Mouse (Mus musculus) midbrain, postnatal 0 days (tissue): Measurements from ENCODE around the gene Ccdc141. TPM values are rescaled to one million over a fixed set of nuclear protein-coding genes. Genes with fewer than 3 reads are reported as not detected.

Experiments
- ATAC-seq: fragments of 200-750 bp; cut with Nextera tagmentation; 2 replicates; pipeline ENCODE4 v1.8.0; 2017; ENCODE audit warnings: moderate number of reproducible peaks, mild to moderate bottlenecking, moderate TSS enrichment, moderate library complexity; ENCODE audit not compliant: low FRiP score
- DNase-seq: peaks from one replicate; pipeline ENCODE4 v3.0.0-alpha.2; 2015; ENCODE audit warnings: low spot score
- H3K27ac ChIP-seq: fragments of 300-500 bp; sonication (generic); 2 replicates; pipeline ENCODE4 v1.5.1; 2014; ENCODE audit warnings: low read depth, mild to moderate bottlenecking, low read length, mixed read lengths
- H3K27me3 ChIP-seq: fragments of 300-500 bp; sonication (generic); 2 replicates; pipeline ENCODE4 v1.6.1; 2014; ENCODE audit warnings: low read length, control low read depth, mixed read lengths; ENCODE audit not compliant: insufficient read depth
- H3K36me3 ChIP-seq: fragments of 300-500 bp; sonication (generic); 2 replicates; pipeline ENCODE4 v1.6.1; 2014; ENCODE audit warnings: low read length, control low read depth, mixed read lengths; ENCODE audit not compliant: insufficient read depth
- H3K4me1 ChIP-seq: fragments of 300-500 bp; sonication (generic); 2 replicates; pipeline ENCODE4 v1.6.1; 2014; ENCODE audit warnings: mild to moderate bottlenecking, control low read depth, antibody characterized with exemption, low read length, mixed read lengths; ENCODE audit not compliant: insufficient read depth
- H3K4me2 ChIP-seq: fragments of 300-500 bp; sonication (generic); 2 replicates; pipeline ENCODE4 v1.6.1; 2014; ENCODE audit warnings: low read depth, mild to moderate bottlenecking, low read length, mixed read lengths; ENCODE audit not compliant: poor library complexity, severe bottlenecking
- H3K4me3 ChIP-seq: fragments of 300-500 bp; sonication (generic); 2 replicates; pipeline ENCODE4 v1.5.1; 2014; ENCODE audit warnings: low read depth, mild to moderate bottlenecking, low read length, moderate library complexity
- H3K9ac ChIP-seq: fragments of 300-500 bp; sonication (generic); replicated peaks from 2 replicates; pipeline ENCODE4 v1.6.1; 2014; ENCODE audit warnings: mild to moderate bottlenecking, low read length, moderate library complexity, mixed read lengths; ENCODE audit not compliant: poor library complexity, severe bottlenecking
- H3K9me3 ChIP-seq: fragments of 300-500 bp; sonication (generic); 2 replicates; pipeline ENCODE4 v1.6.1; 2016; ENCODE audit warnings: low read length, control low read depth
- CTCF ChIP-seq: IDR thresholded peaks from 2 replicates; pipeline ENCODE4 v1.5.1; 2016; ENCODE audit warnings: antibody characterized with exemption, mild to moderate bottlenecking
- WGBS: fragments of 180-500 bp; shearing (Covaris S2); extraction: QIAGEN DNeasy Blood & Tissue Kit; methylation state at CpG from one replicate; pipeline ENCODE4 v1.1.7; 2014; 5-methylcytosine and 5-hydroxymethylcytosine counted together
- polyA plus RNA-seq: library from polyadenylated mRNA; unstranded; fragments of >200 nt; fragmentation: Nextera tagmentation; extraction: Ambion mirVana; gene quantifications from 2 replicates; pipeline ENCODE4 v1.2.1, GENCODE M21; 2015
- total RNA-seq: library from RNA; depleted of rRNA; stranded (reverse); fragments of >200 nt; gene quantifications from 2 replicates; pipeline ENCODE4 v1.2.3, GENCODE M21; 2014

The Ccdc141 gene
- total and polyA plus RNA-seq, 2 experiments from 2014 or later = 7.1 to 7.9 TPM

- H3K36me3 ChIP-seq = no peaks in the 10 kb centered on the region
- no peak for TF ChIP-seq CTCF
- no peaks in the 10 kb centered on the region for H3K27me3 ChIP-seq
- H3K9me3 ChIP-seq = no peaks in the 10 kb centered on the region
- H3K27ac ChIP-seq = no peak overlapping the region
- no peak overlapping the region for H3K4me2 ChIP-seq
- no peak for DNase-seq
- H3K4me3 ChIP-seq = no peak overlapping the region
- H3K9ac ChIP-seq = no peak overlapping the region
- WGBS = 59% methylated on average over 3 of the region's 3 CpGs
- ATAC-seq = no peak
- no peaks in the 10 kb centered on the region for H3K4me1 ChIP-seq
These were observed 127.5 kb downstream of the Ccdc141 start for GRCm38 (mm10) chr2:77042912-77043311.

- Histone ChIP-seq H3K27ac (no peak overlapping the region), H3K9ac (no peak overlapping the region), H3K27me3 (no peaks in the 10 kb centered on the region), H3K9me3 (no peaks in the 10 kb centered on the region), H3K4me2 (no peak overlapping the region), H3K36me3 (no peaks in the 10 kb centered on the region), H3K4me3 (no peak overlapping the region), H3K4me1 (no peaks in the 10 kb centered on the region)
- WGBS = 63% methylated on average over 3 of the region's 3 CpGs
- no peak for ATAC-seq
- DNase-seq = no peak
- TF ChIP-seq CTCF = no peak
These were observed 130.8 kb downstream of the Ccdc141 start for GRCm38 (mm10) chr2:77039683-77040082.

DNA sequence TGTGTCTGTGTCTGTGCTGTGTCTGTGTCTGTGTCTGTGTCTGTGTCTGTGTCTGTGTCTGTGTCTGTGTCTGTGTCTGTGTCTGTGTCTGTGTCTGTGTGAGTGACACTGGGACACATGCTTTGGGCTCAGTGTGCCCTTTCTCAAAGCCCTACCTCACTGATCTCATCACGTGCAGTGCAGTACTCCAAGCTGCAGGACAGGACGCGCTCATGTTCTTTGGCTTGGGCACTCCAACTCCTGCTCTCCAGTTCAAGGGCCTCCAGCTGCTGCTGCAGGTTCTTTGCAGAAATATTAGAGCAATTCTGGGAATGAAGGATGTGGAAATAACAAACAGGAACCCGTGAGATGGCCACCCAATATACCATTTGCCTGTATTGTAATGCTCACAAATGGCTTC lies 131.2 kb downstream of the Ccdc141 start:
- no peaks in the 10 kb centered on the region for H3K9me3 ChIP-seq
- H3K4me1 ChIP-seq = no peaks in the 10 kb centered on the region
- H3K27me3 ChIP-seq = no peaks in the 10 kb centered on the region
- no peak for TF ChIP-seq CTCF
- no peaks in the 10 kb centered on the region for H3K36me3 ChIP-seq
- H3K4me3 ChIP-seq = no peak overlapping the region
- no peak overlapping the region for H3K27ac ChIP-seq
- H3K9ac ChIP-seq = no peak overlapping the region
- WGBS = 90% methylated on average over 4 of the region's 4 CpGs
- no peak overlapping the region for H3K4me2 ChIP-seq
- DNase-seq (no peak), ATAC-seq (no peak)

DNA sequence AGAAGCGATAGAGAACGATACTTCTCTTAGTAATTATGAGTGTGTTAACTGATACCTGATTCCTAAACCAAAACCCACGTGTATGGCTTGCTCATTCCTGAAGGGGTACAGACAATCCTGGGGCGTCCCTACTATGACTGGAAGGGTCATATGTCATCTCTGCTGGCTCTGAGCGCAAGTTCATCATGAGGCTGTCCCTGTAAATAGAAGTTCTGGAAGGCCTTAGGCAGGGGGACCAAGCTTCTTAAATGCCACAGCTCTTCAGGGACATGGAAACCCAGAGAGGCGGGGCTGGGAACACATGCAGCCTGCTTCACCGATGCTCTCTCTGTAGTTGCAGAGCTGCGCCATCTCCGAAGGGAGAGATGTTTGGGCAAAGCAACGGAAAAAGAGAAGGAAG lies 133.2 kb downstream of the Ccdc141 start:
- H3K9me3 ChIP-seq = no peaks in the 10 kb centered on the region
- ATAC-seq (no peak), DNase-seq (no peak)
- no peak overlapping the region for H3K9ac ChIP-seq
- no peaks in the 10 kb centered on the region for H3K27me3 ChIP-seq
- H3K4me3 ChIP-seq = no peak overlapping the region
- H3K4me2 ChIP-seq = no peak overlapping the region
- no peaks in the 10 kb centered on the region for H3K4me1 ChIP-seq
- TF ChIP-seq CTCF = no peak
- H3K27ac ChIP-seq = no peak overlapping the region
- H3K36me3 ChIP-seq = no peaks in the 10 kb centered on the region
- WGBS = 90% methylated on average over 10 of the region's 10 CpGs

GRCm38 (mm10) chr2:77034112-77034511 lies 136.3 kb downstream of the Ccdc141 start:
- no peaks in the 10 kb centered on the region for H3K9me3 ChIP-seq
- DNase-seq = no peak
- H3K27me3 ChIP-seq = no peaks in the 10 kb centered on the region
- H3K4me1 ChIP-seq = no peaks in the 10 kb centered on the region
- no peak overlapping the region for H3K4me2 ChIP-seq
- H3K36me3 ChIP-seq = no peaks in the 10 kb centered on the region
- WGBS = 86% methylated on average over 4 of the region's 4 CpGs
- TF ChIP-seq CTCF = no peak
- H3K27ac ChIP-seq = no peak overlapping the region
- no peak for ATAC-seq
- no peak overlapping the region for H3K4me3 ChIP-seq
- no peak overlapping the region for H3K9ac ChIP-seq

GRCm38 (mm10) chr2:77033322-77034060 lies 136.9 kb downstream of the Ccdc141 start:
- Histone ChIP-seq H3K27me3 (no peaks in the 10 kb centered on the region), H3K9me3 (no peaks in the 10 kb centered on the region), H3K4me1 (no peaks in the 10 kb centered on the region), H3K4me2 (no peak overlapping the region), H3K36me3 (no peaks in the 10 kb centered on the region), H3K9ac (no peak overlapping the region), H3K4me3 (no peak overlapping the region), H3K27ac (no peak overlapping the region)
- no peak for DNase-seq
- WGBS = 70% methylated on average over 13 of the region's 13 CpGs
- no peak for TF ChIP-seq CTCF
- ATAC-seq = no peak
